Mouse (Mus musculus): ENCODE measurements at regions not wholly inside any gene's neighbourhood (a gene's known extent, or its start where the extent isn't known, plus 50 kb on each side); places are given as distances from the start of the nearest gene placed in this dataset.

GRCm38 (mm10) chr16:13001288-13001880, 108.1 kb upstream of the Ercc4 start:
- TF ChIP-seq POLR2A (IDR thresholded peaks at IDR 0.05; ENCODE audit: low read depth, low read length) = no peak
- no peak for TF ChIP-seq CTCF (IDR thresholded peaks at IDR 0.05; ENCODE audit: extremely low read depth, insufficient read depth, insufficient read length, insufficient replicate concordance)
